Mouse (Mus musculus) intestine, postnatal 0 days (tissue): ENCODE results near the gene 2300009A05Rik. TPM values are rescaled to one million over a fixed set of nuclear protein-coding genes. Genes with fewer than 3 reads are reported as not detected.

Experiments
- ATAC-seq: fragments of 200-750 bp; cut with Nextera tagmentation; 2 replicates; pipeline ENCODE4 v1.8.0; 2017; ENCODE audit warnings: mild to moderate bottlenecking, moderate TSS enrichment, moderate library complexity
- H3K27ac ChIP-seq: fragments of 300-500 bp; sonication (generic); 2 replicates; pipeline ENCODE4 v1.5.1; 2014; ENCODE audit warnings: mild to moderate bottlenecking, low read depth, low read length, moderate library complexity
- H3K27me3 ChIP-seq: fragments of 300-500 bp; sonication (generic); replicated peaks from 2 replicates; pipeline ENCODE4 v1.6.1; 2014; ENCODE audit warnings: low read length, mixed read lengths; ENCODE audit not compliant: control insufficient read depth, insufficient read depth
- H3K36me3 ChIP-seq: fragments of 300-500 bp; sonication (generic); 2 replicates; pipeline ENCODE4 v1.6.1; 2014; ENCODE audit warnings: mild to moderate bottlenecking, moderate library complexity; ENCODE audit not compliant: control insufficient read depth, insufficient read depth
- H3K4me1 ChIP-seq: fragments of 300-500 bp; sonication (generic); replicated peaks from 2 replicates; pipeline ENCODE4 v1.6.1; 2014; ENCODE audit warnings: antibody characterized with exemption, low read length, mixed read lengths; ENCODE audit not compliant: control insufficient read depth, insufficient read depth
- H3K4me2 ChIP-seq: fragments of 300-500 bp; sonication (generic); replicated peaks from 2 replicates; pipeline ENCODE4 v1.6.1; 2014; ENCODE audit warnings: low read depth, mild to moderate bottlenecking, moderate library complexity
- H3K4me3 ChIP-seq: fragments of 300-500 bp; sonication (generic); 2 replicates; pipeline ENCODE4 v1.5.1; 2014; ENCODE audit warnings: low read depth, low read length
- H3K9ac ChIP-seq: fragments of 300-500 bp; sonication (generic); 2 replicates; pipeline ENCODE4 v1.6.1; 2014; ENCODE audit warnings: mild to moderate bottlenecking, low read depth, low read length
- H3K9me3 ChIP-seq: fragments of 300-500 bp; sonication (generic); 2 replicates; pipeline ENCODE4 v1.6.1; 2016; ENCODE audit warnings: mixed run types; ENCODE audit not compliant: control insufficient read depth
- CTCF ChIP-seq: sonication (generic); IDR thresholded peaks from 2 replicates; pipeline ENCODE4 v1.5.1; 2016; ENCODE audit warnings: low read depth, mild to moderate bottlenecking, control low read depth, antibody characterized with exemption, moderate library complexity
- WGBS: fragments of 180-500 bp; shearing (Covaris S2); extraction: QIAGEN DNeasy Blood & Tissue Kit; methylation state at CpG from one replicate; pipeline ENCODE4 v1.1.7; 2014; 5-methylcytosine and 5-hydroxymethylcytosine counted together
- polyA plus RNA-seq: library from polyadenylated mRNA; unstranded; fragments of >200 nt; fragmentation: Nextera tagmentation; extraction: Ambion mirVana; gene quantifications from 2 replicates; pipeline ENCODE4 v1.2.1, GENCODE M21; 2015

The 2300009A05Rik gene
- polyA plus RNA-seq: 81.9 and 85.3 TPM in 2 replicates

DNA sequence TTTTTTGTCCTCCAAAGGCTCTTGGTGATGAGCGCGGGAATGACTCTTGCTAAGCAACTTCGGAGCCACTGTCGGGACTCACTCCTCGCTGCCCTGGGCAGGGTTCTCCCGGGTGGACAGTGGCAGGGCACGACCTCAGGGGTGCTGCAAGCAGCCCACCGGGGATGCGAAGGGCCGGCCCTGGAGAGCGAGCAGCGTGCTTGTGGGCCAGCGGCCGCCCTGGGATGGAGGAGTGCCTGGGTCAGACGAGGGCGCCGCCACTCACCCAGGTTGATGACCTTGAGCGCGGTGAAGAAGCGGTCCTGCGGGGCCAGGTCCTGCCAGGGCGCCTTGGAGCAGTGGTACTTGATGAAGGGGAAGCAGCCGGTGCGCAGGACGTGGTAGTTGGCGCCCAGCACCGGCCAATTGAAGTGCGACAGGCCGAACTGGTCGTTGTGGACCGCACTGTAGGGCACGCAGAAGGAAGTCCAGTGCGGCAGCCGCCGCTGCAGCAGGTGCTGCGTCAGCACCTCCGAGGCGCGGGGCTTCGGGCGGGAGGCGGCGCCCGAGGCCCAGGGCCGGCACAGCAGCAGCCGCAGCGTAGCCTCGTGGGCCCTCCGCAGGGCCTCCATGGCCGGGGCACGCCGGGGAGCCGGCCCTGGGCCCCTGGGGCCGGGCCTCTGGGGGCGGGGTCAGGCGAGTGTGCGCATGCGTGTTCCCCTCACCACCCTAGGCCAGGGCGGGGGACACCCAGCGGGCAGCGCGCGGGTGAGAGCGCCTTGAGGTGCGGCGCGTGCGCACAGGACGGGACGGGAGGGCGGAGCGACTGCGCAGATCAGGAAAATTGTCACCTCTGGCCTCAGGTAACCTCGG is at the start of gene 2300009A05Rik:
2300009A05Rik (minus strand) TSS at position 636 of the 852 bp plus-strand sequence.
- peak within 1 kb of the TSS; percentile 81 for H3K27ac ChIP-seq
- H3K9me3 ChIP-seq: no peaks in the 10 kb centered on the region
- H3K27me3 ChIP-seq: no peaks in the 10 kb centered on the region
- no peaks in the 10 kb centered on the region for H3K36me3 ChIP-seq
- H3K4me1 ChIP-seq: 0 out of 2 replicates have a peak, but pooled peaks cover 4% of the 10 kb centered on the region
- peak; percentile 99 for ATAC-seq
- H3K9ac ChIP-seq: peak within 1 kb of the TSS; percentile 80
- H3K4me2 ChIP-seq: peak within 1 kb of the TSS; percentile 96
- H3K4me3 ChIP-seq: peak within 1 kb of the TSS; percentile 84
- peak; percentile 64 for TF ChIP-seq CTCF
- WGBS: under 1% methylated on average over 73 of the region's 74 CpGs

DNA sequence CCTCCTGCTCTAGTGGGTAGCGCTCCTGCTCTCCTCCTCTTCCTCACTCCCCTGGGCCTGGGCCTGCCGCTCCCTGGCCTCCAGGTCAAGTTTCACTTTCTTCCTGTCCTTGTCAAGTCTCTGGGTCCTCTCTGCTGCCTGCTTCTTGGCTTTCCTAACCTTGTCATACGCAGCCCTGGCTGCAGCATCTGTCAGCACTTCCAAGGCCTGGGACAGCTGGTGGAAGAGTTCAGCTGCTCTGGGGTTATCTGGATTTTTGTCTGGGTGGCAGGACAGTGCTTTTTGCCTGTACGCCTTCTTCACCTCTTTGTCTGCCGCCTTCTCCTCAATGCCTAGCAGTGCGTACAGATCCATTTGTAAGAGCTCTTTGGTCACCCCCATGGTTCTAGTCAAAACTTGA is 44.6 kb upstream of the 2300009A05Rik start:
- H3K27ac ChIP-seq: no peak overlapping the region
- H3K4me1 ChIP-seq: no peaks in the 10 kb centered on the region
- H3K9me3 ChIP-seq: no peaks in the 10 kb centered on the region
- H3K4me3 ChIP-seq: no peak overlapping the region
- no peak overlapping the region for H3K9ac ChIP-seq
- TF ChIP-seq CTCF: no peak
- WGBS: 76% methylated on average over 6 of the region's 6 CpGs
- no peaks in the 10 kb centered on the region for H3K27me3 ChIP-seq
- H3K36me3 ChIP-seq: no peaks in the 10 kb centered on the region
- no peak for ATAC-seq
- H3K4me2 ChIP-seq: no peak overlapping the region

GRCm38 (mm10) chr9:63430652-63431051 is 31.6 kb upstream of the 2300009A05Rik start:
- no peak overlapping the region for H3K27ac ChIP-seq
- no peak for TF ChIP-seq CTCF
- H3K4me2 ChIP-seq: no peak overlapping the region
- WGBS: 22% methylated on average over 1 of the region's 1 CpGs
- H3K27me3 ChIP-seq: no peaks in the 10 kb centered on the region
- H3K9me3 ChIP-seq: no peaks in the 10 kb centered on the region
- H3K9ac ChIP-seq: no peak overlapping the region
- no peak overlapping the region for H3K4me3 ChIP-seq
- ATAC-seq: peak; percentile 61
- no peaks in the 10 kb centered on the region for H3K36me3 ChIP-seq
- no peaks in the 10 kb centered on the region for H3K4me1 ChIP-seq

GRCm38 (mm10) chr9:63421096-63421736 is 22.2 kb upstream of the 2300009A05Rik start:
- H3K9ac ChIP-seq: no peak overlapping the region
- no peaks in the 10 kb centered on the region for H3K27me3 ChIP-seq
- H3K36me3 ChIP-seq: no peaks in the 10 kb centered on the region
- no peak overlapping the region for H3K4me2 ChIP-seq
- no peak overlapping the region for H3K4me3 ChIP-seq
- no peak for ATAC-seq
- no peaks in the 10 kb centered on the region for H3K4me1 ChIP-seq
- TF ChIP-seq CTCF: peak; percentile 51
- H3K27ac ChIP-seq: no peak overlapping the region
- WGBS: 39% methylated on average over 9 of the region's 9 CpGs
- no peaks in the 10 kb centered on the region for H3K9me3 ChIP-seq

- no peak for ATAC-seq
- Histone ChIP-seq H3K9me3 (no peaks in the 10 kb centered on the region), H3K9ac (no peak overlapping the region), H3K4me3 (no peak overlapping the region), H3K27me3 (no peaks in the 10 kb centered on the region), H3K27ac (no peak overlapping the region), H3K4me2 (no peak overlapping the region), H3K36me3 (no peaks in the 10 kb centered on the region), H3K4me1 (no peaks in the 10 kb centered on the region)
- WGBS: 67% methylated on average over 6 of the region's 6 CpGs
- TF ChIP-seq CTCF: no peak
These were observed 21.4 kb upstream of the 2300009A05Rik start for GRCm38 (mm10) chr9:63420396-63420795.

- Histone ChIP-seq H3K4me2 (no peak overlapping the region), H3K4me3 (no peak overlapping the region), H3K27me3 (no peaks in the 10 kb centered on the region), H3K9me3 (no peaks in the 10 kb centered on the region), H3K4me1 (0 out of 2 replicates have a peak, but pooled peaks cover 4% of the 10 kb centered on the region), H3K27ac (no peak overlapping the region), H3K9ac (no peak overlapping the region), H3K36me3 (no peaks in the 10 kb centered on the region)
- TF ChIP-seq CTCF: no peak
- no peak for ATAC-seq
- WGBS: 85% methylated on average over 1 of the region's 1 CpGs
These were observed 1.1 kb upstream of the 2300009A05Rik start for GRCm38 (mm10) chr9:63400176-63400575.
